Mouse (Mus musculus) spleen, adult 2 months (tissue): ENCODE results near the gene Ppp2r5e. TPM values are rescaled to one million over a fixed set of nuclear protein-coding genes. Genes with fewer than 3 reads are reported as not detected.

ENCODE experiments used
- DNase-seq, 2 experiments: peaks; one replicate each; pipeline versions ENCODE4 v3.0.0 to v3.0.0-alpha.2; 2012 to 2021; ENCODE audit warnings: low spot score in 2 of 2, low read depth in 1 of 2
- H3K27ac ChIP-seq: fragments of 200-500 bp; 2 replicates; pipeline ENCODE4 v1.5.1; 2012; ENCODE audit warnings: low read length, inconsistent platforms; ENCODE audit not compliant: insufficient read depth
- H3K27me3 ChIP-seq: fragments of 200-500 bp; 2 replicates; pipeline ENCODE4 v1.6.1; 2012; ENCODE audit warnings: mild to moderate bottlenecking, moderate library complexity, low read length, inconsistent platforms; ENCODE audit not compliant: control insufficient read depth, insufficient read depth
- H3K36me3 ChIP-seq: fragments of 200-500 bp; 2 replicates; pipeline ENCODE4 v1.6.1; 2012; ENCODE audit warnings: mild to moderate bottlenecking, low read length, inconsistent platforms; ENCODE audit not compliant: control insufficient read depth, insufficient read depth
- H3K4me1 ChIP-seq: fragments of 200-500 bp; 2 replicates; pipeline ENCODE4 v1.6.1; 2011; ENCODE audit warnings: inconsistent platforms; ENCODE audit not compliant: control insufficient read depth, insufficient read depth, insufficient read length
- H3K4me3 ChIP-seq: fragments of 200-500 bp; 2 replicates; pipeline ENCODE4 v1.5.1; 2011; ENCODE audit warnings: mild to moderate bottlenecking, inconsistent platforms; ENCODE audit not compliant: insufficient read depth, insufficient read length; ENCODE audit errors: extremely low read depth
- CTCF ChIP-seq: fragments of 200-500 bp; IDR thresholded peaks from 2 replicates; pipeline ENCODE4 v1.5.1; 2011; ENCODE audit warnings: mild to moderate bottlenecking, inconsistent platforms; ENCODE audit not compliant: insufficient read depth, insufficient read length, insufficient replicate concordance; ENCODE audit errors: extremely low read depth
- POLR2A ChIP-seq: fragments of 200-500 bp; IDR thresholded peaks from 2 replicates; pipeline ENCODE4 v1.6.1; 2011; ENCODE audit warnings: low read depth, low read length, inconsistent platforms
- WGBS: fragments of 180-500 bp; shearing (Covaris S2); methylation state at CpG from one replicate; pipeline ENCODE4 v1.1.7; 2018; 5-methylcytosine and 5-hydroxymethylcytosine counted together
- polyA plus RNA-seq: library from polyadenylated mRNA; depleted of rRNA; stranded (reverse); fragments of >200 nt; gene quantifications from 2 replicates; pipeline ENCODE4 v1.2.3, GENCODE M21; 2012

Gene Ppp2r5e
- polyA plus RNA-seq, 1 experiment, result 10.5 TPM

GRCm38 (mm10) chr12:75479375-75479898, 116.6 kb downstream of the Ppp2r5e start:
- WGBS, result 89% methylated on average over 8 of the region's 8 CpGs
- no peak overlapping the region for H3K27ac ChIP-seq
- no peak for DNase-seq
- no peaks in the 10 kb centered on the region for H3K4me1 ChIP-seq
- H3K27me3 ChIP-seq, result no peaks in the 10 kb centered on the region
- no peak overlapping the region for H3K4me3 ChIP-seq
- TF ChIP-seq POLR2A (no peak), CTCF (no peak)
- H3K36me3 ChIP-seq, result no peaks in the 10 kb centered on the region

GRCm38 (mm10) chr12:75478596-75478995, 117.4 kb downstream of the Ppp2r5e start:
- no peak for TF ChIP-seq POLR2A
- H3K27me3 ChIP-seq, result no peaks in the 10 kb centered on the region
- H3K36me3 ChIP-seq, result no peaks in the 10 kb centered on the region
- no peak overlapping the region for H3K4me3 ChIP-seq
- H3K4me1 ChIP-seq, result no peaks in the 10 kb centered on the region
- no peak for DNase-seq
- H3K27ac ChIP-seq, result no peak overlapping the region
- 90% methylated on average over 3 of the region's 3 CpGs for WGBS

GRCm38 (mm10) chr12:75478117-75478516, 117.9 kb downstream of the Ppp2r5e start:
- no peaks in the 10 kb centered on the region for H3K4me1 ChIP-seq
- no peak overlapping the region for H3K4me3 ChIP-seq
- DNase-seq, result no peak
- no peaks in the 10 kb centered on the region for H3K27me3 ChIP-seq
- H3K27ac ChIP-seq, result no peak overlapping the region
- H3K36me3 ChIP-seq, result no peaks in the 10 kb centered on the region
- 94% methylated on average over 4 of the region's 4 CpGs for WGBS
- TF ChIP-seq CTCF, result no peak
- no peak for TF ChIP-seq POLR2A

- Histone ChIP-seq H3K4me1 (no peaks in the 10 kb centered on the region), H3K36me3 (peaks cover 5% of the 10 kb centered on the region), H3K27me3 (no peaks in the 10 kb centered on the region), H3K4me3 (no peak overlapping the region), H3K27ac (no peak overlapping the region)
- DNase-seq, result no peak
- 88% methylated on average over 2 of the region's 2 CpGs for WGBS
- TF ChIP-seq CTCF (no peak), POLR2A (no peak)
Measured at GRCm38 (mm10) chr12:75473021-75473420, 123.0 kb downstream of the Ppp2r5e start.

- no peak for DNase-seq
- no peak overlapping the region for H3K27ac ChIP-seq
- no peak overlapping the region for H3K4me3 ChIP-seq
- H3K4me1 ChIP-seq, result no peaks in the 10 kb centered on the region
- H3K27me3 ChIP-seq, result no peaks in the 10 kb centered on the region
- TF ChIP-seq CTCF (no peak), POLR2A (no peak)
- WGBS, result 94% methylated on average over 3 of the region's 3 CpGs
- peaks cover 9% of the 10 kb centered on the region for H3K36me3 ChIP-seq
Measured at GRCm38 (mm10) chr12:75472107-75472506, 123.9 kb downstream of the Ppp2r5e start.

GRCm38 (mm10) chr12:75467814-75468213, 128.2 kb downstream of the Ppp2r5e start:
- DNase-seq, result no peak
- 93% methylated on average over 6 of the region's 6 CpGs for WGBS
- TF ChIP-seq POLR2A (no peak), CTCF (no peak)
- Histone ChIP-seq H3K4me1 (no peaks in the 10 kb centered on the region), H3K27ac (no peak overlapping the region), H3K36me3 (peaks cover 16% of the 10 kb centered on the region), H3K4me3 (no peak overlapping the region), H3K27me3 (no peaks in the 10 kb centered on the region)

- no peaks in the 10 kb centered on the region for H3K4me1 ChIP-seq
- 91% methylated on average over 5 of the region's 5 CpGs for WGBS
- no peaks in the 10 kb centered on the region for H3K27me3 ChIP-seq
- no peak for DNase-seq
- H3K4me3 ChIP-seq, result no peak overlapping the region
- TF ChIP-seq CTCF (no peak), POLR2A (no peak)
- H3K36me3 ChIP-seq, result peaks cover 17% of the 10 kb centered on the region
- H3K27ac ChIP-seq, result no peak overlapping the region
Measured at GRCm38 (mm10) chr12:75467127-75467526, 128.9 kb downstream of the Ppp2r5e start.
